Mouse (Mus musculus) cerebellum, postnatal 10 days (tissue): Measurements from ENCODE around the gene Hoxa5.
A peak's percentile ranks its signal among the peaks of the same experiment; 100 is the strongest.

Experiments used
- DNase-seq, 2 experiments: peaks; one replicate each; pipeline ENCODE4 v3.0.0; 2021; ENCODE audit warnings: mixed read lengths in 2 of 2

The Hoxa5 gene

GRCm38 (mm10) chr6:52213119-52213986 lies 9.0 kb upstream of the Hoxa5 start, which contains the start of the genes Hoxa3 and Gm28308:
Gene Hoxa3 (minus strand): TSS chr6:52213336.
Gene Gm28308 (minus strand): TSS chr6:52213339.
- DNase-seq = no peak

- no peak for DNase-seq
Measured at GRCm38 (mm10) chr6:52212556-52213118, 8.2 kb upstream of the Hoxa5 start.

- peak; percentile 16 to 38 for DNase-seq
Measured at GRCm38 (mm10) chr6:52211961-52212360, 7.6 kb upstream of the Hoxa5 start.

- peak; percentile 85 to 87 for DNase-seq
Measured at GRCm38 (mm10) chr6:52211170-52211935, 7.0 kb upstream of the Hoxa5 start.

GRCm38 (mm10) chr6:52209685-52210046 lies 5.3 kb upstream of the Hoxa5 start:
- DNase-seq = peak in 1 of 2 experiments; percentile 20

GRCm38 (mm10) chr6:52208868-52209684 lies 4.7 kb upstream of the Hoxa5 start:
- peak in 1 of 2 experiments; percentile 17 for DNase-seq

GRCm38 (mm10) chr6:52208072-52208867 lies 3.9 kb upstream of the Hoxa5 start, which contains the start of gene Hoxa6:
Gene Hoxa6 (minus strand): TSS chr6:52208722.
- peak; percentile 35 to 36 for DNase-seq

- no peak for DNase-seq
Measured at GRCm38 (mm10) chr6:52207684-52207976, 3.2 kb upstream of the Hoxa5 start.

- DNase-seq = no peak
Measured at GRCm38 (mm10) chr6:52206882-52207683, 2.7 kb upstream of the Hoxa5 start.

- DNase-seq = peak in 1 of 2 experiments; percentile 36
Measured at GRCm38 (mm10) chr6:52205638-52206621, 1.5 kb upstream of the Hoxa5 start.

GRCm38 (mm10) chr6:52205221-52205620 lies 834 bp upstream of the Hoxa5 start:
- peak in 1 of 2 experiments; percentile 36 for DNase-seq

- DNase-seq = peak; percentile 37 to 40
Measured at GRCm38 (mm10) chr6:52203371-52204049, 877 bp downstream of the Hoxa5 start.

GRCm38 (mm10) chr6:52203121-52203370 lies 1.3 kb downstream of the Hoxa5 start:
- no peak for DNase-seq

GRCm38 (mm10) chr6:52202362-52203120 lies 1.8 kb downstream of the Hoxa5 start:
- peak in 1 of 2 experiments; percentile 23 for DNase-seq

GRCm38 (mm10) chr6:52201269-52201668 lies 3.1 kb downstream of the Hoxa5 start:
- DNase-seq = no peak

- no peak for DNase-seq
Measured at GRCm38 (mm10) chr6:52200751-52201250, 3.6 kb downstream of the Hoxa5 start.

GRCm38 (mm10) chr6:52200073-52200750 lies 4.2 kb downstream of the Hoxa5 start:
- DNase-seq = no peak

- peak in 1 of 2 experiments; percentile 58 for DNase-seq
Measured at GRCm38 (mm10) chr6:52197271-52197670, 7.1 kb downstream of the Hoxa5 start.
